Mouse (Mus musculus): Measurements from ENCODE around the gene Sigmar1. TPM values are rescaled to one million over a fixed set of nuclear protein-coding genes. Genes with fewer than 3 reads are reported as not detected.
"Not testable (repeated sequence)": the region's sequence is repeated elsewhere in the genome, so short reads cannot be mapped to it uniquely, and the experiment has no call there.

Gene Sigmar1
- total and polyA plus RNA-seq, 2 experiments from 2014 or later, result 28.4 to 39.7 TPM

DNA sequence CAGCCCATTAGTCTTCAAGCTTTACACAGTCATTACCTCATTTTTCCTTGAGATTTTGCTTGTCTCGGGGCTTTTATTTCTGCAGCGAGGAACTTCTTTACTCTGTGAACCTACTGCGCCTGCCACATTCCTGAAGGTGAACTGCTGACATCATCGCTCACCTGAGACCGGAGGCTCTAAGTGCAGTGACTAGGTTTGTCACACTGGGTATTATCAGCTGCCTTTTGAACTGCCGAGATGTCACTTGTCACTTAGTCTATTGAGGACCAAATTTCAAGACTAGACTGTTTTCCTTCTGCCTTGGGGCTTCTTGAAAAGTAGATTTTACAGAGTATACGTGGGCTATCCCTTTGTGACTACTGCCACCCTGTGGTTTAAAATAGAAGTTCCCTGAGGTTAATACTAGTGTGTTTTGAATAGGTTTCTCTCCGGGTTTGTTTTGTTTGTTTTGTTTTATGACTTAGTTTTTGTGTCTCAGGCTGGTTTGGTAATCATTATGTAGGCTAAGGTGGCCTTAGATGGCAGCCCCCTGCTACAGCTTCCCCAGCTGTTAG lies 47.7 kb downstream of the Sigmar1 start:
- no peaks in the 10 kb centered on the region for H3K36me3 ChIP-seq (ENCODE audit: insufficient read depth)
- H3K9ac ChIP-seq, result no peak overlapping the region
- no peak overlapping the region for H3K27ac ChIP-seq (ENCODE audit: low read depth, low read length)
- H3K27me3 ChIP-seq (ENCODE audit: insufficient read depth, low read length), result no peaks in the 10 kb centered on the region
- H3K4me2 ChIP-seq (ENCODE audit: low read depth), result no peak overlapping the region
- H3K4me1 ChIP-seq (ENCODE audit: insufficient read depth), result peaks cover 22% of the 10 kb centered on the region
- no peaks in the 10 kb centered on the region for H3K9me3 ChIP-seq (ENCODE audit: low read length)
- whole genome bisulfite sequencing, result 36% methylated on average over 8 of the region's 8 CpGs
- TF ChIP-seq CTCF (IDR thresholded peaks at IDR 0.05; ENCODE audit: low read depth), result peak; percentile 79
- ATAC-seq (peak; percentile 63), DNase-seq (peak; percentile 87)
- no peak overlapping the region for H3K4me3 ChIP-seq (ENCODE audit: low read depth, low read length)

- 1% methylated on average over 13 of the region's 13 CpGs for WGBS
- H3K9ac ChIP-seq, result 0 out of 2 replicates have a peak overlapping the region, but pooled peaks have one; percentile 7
These were observed 48.9 kb downstream of the Sigmar1 start for GRCm38 (mm10) chr4:41707011-41707535.

DNA sequence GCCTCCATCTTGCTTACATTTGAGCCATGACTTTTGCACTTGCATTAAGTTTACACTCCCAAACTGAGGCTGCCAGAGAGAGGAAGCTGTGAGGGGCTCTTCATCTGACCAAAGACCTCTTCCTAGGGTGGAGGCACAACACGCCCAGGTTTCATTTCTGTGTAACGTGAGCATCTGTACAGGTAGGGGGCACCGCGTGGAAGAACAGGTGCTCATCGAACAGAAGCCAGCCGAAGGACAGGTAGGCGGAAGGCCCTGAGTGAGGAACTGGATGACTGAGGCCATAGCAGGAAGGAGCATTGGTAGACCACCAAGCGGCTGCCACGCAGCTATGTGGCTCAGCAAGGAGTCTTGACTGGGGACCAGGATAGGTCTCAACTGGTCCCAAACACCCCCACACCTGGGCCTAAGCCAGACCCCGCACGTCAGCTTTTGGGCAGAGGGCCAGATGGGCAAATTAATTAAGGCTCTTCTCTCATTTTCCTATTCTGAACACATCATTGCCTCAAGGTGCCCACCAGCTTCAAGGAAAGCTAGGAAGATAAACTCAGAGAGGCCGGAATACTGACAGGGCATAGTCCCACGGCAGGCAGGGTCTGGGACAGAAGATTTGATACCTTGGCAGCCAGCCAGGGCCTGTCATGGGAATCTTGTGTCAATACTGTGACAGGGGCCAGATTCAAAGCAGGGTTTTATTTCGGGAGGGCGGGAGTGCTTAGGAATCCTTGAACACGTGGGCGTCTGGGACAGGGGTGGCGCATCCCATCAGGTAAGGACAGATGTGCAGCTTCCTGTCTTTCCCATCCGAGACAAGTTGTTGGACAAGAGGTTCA lies 49.8 kb downstream of the Sigmar1 start:
- Histone ChIP-seq H3K4me1 (ENCODE audit: insufficient read depth) (peaks cover 11% of the 10 kb centered on the region), H3K4me2 (ENCODE audit: low read depth) (no peak overlapping the region), H3K36me3 (ENCODE audit: insufficient read depth) (no peaks in the 10 kb centered on the region), H3K9ac (no peak overlapping the region), H3K9me3 (ENCODE audit: low read length) (no peaks in the 10 kb centered on the region), H3K4me3 (ENCODE audit: low read depth, low read length) (no peak overlapping the region), H3K27me3 (ENCODE audit: insufficient read depth, low read length) (no peaks in the 10 kb centered on the region), H3K27ac (ENCODE audit: low read depth, low read length) (no peak overlapping the region)
- WGBS, result 40% methylated on average over 19 of the region's 19 CpGs
- no peak for TF ChIP-seq CTCF (IDR thresholded peaks at IDR 0.05; ENCODE audit: low read depth)
- no peak for ATAC-seq
- DNase-seq, result no peak

More at GRCm38 (mm10) chr4:41707011-41707535, 48.9 kb downstream of the Sigmar1 start:
- no peak overlapping the region for H3K4me3 ChIP-seq (ENCODE audit: low read depth, low read length)
- H3K4me2 ChIP-seq (ENCODE audit: low read depth), result peak overlapping the region; percentile 19
- H3K4me1 ChIP-seq (ENCODE audit: insufficient read depth), result peaks cover 14% of the 10 kb centered on the region
- no peaks in the 10 kb centered on the region for H3K36me3 ChIP-seq (ENCODE audit: insufficient read depth)
- H3K27ac ChIP-seq (ENCODE audit: low read depth, low read length), result 0 out of 2 replicates have a peak overlapping the region, but pooled peaks have one; percentile 50
- ATAC-seq, result peak; percentile 91
- H3K27me3 ChIP-seq (ENCODE audit: insufficient read depth, low read length), result no peaks in the 10 kb centered on the region
- TF ChIP-seq CTCF (IDR thresholded peaks at IDR 0.05; ENCODE audit: low read depth), result peak; percentile 79
- no peaks in the 10 kb centered on the region for H3K9me3 ChIP-seq (ENCODE audit: low read length)
- peak; percentile 85 for DNase-seq

DNA sequence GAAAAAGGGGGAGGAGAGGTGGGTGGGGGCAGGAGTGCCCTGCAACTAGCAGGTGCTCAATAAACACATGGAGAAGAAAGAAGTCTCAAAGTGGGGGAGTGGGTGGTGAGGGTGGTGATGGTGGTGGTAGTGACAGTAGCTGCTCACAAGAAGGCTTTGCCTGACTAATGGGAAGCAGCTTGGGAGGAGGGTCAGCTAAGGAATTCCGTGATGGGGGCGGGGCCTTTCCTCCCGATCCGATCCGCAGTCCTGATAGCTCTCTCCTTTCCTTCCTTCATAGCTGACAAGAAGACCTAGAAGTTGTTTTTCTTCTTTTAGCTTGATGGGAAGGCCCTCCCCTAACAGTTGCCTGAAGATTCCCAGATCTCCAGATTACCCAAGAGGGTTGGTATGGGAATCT lies 51.3 kb downstream of the Sigmar1 start:
- WGBS, result 14% methylated on average over 5 of the region's 5 CpGs
- no peak for DNase-seq
- Histone ChIP-seq H3K36me3 (ENCODE audit: insufficient read depth) (no peaks in the 10 kb centered on the region), H3K27ac (ENCODE audit: low read depth, low read length) (no peak overlapping the region), H3K4me1 (ENCODE audit: insufficient read depth) (peaks cover 11% of the 10 kb centered on the region), H3K4me2 (ENCODE audit: low read depth) (no peak overlapping the region), H3K9me3 (ENCODE audit: low read length) (no peaks in the 10 kb centered on the region), H3K4me3 (ENCODE audit: low read depth, low read length) (no peak overlapping the region), H3K9ac (no peak overlapping the region), H3K27me3 (ENCODE audit: insufficient read depth, low read length) (no peaks in the 10 kb centered on the region)
- ATAC-seq, result no peak
- no peak for TF ChIP-seq CTCF (IDR thresholded peaks at IDR 0.05; ENCODE audit: low read depth)

DNA sequence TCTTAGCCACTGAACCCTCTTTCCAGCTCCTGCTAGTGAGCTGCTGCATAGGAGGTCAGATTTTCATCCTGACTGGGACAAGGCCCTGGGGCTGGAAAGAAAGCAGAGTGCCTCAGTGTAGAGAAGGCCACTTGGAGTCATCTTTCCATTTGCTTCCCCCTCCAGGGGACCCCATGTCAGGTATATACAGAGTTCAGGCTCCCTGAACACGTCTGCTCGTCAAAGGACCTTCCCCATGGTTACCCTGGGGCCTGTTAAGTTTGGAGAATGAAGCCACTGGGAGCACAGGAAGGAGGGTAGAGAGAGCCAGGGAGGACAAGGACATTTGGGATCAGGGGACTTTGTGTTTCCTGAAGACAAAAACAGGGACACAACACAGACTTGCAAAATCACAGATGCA lies 53.7 kb downstream of the Sigmar1 start:
- not testable (repeated sequence) for H3K27ac ChIP-seq (ENCODE audit: low read depth, low read length); H3K4me3 ChIP-seq (ENCODE audit: low read depth, low read length); ATAC-seq; H3K9ac ChIP-seq; H3K36me3 ChIP-seq (ENCODE audit: insufficient read depth); H3K9me3 ChIP-seq (ENCODE audit: low read length); H3K27me3 ChIP-seq (ENCODE audit: insufficient read depth, low read length); DNase-seq; H3K4me2 ChIP-seq (ENCODE audit: low read depth); H3K4me1 ChIP-seq (ENCODE audit: insufficient read depth)
- whole genome bisulfite sequencing, result 82% methylated on average over 2 of the region's 2 CpGs

- WGBS, result 57% methylated on average over 1 of the region's 8 CpGs
- H3K27me3 ChIP-seq (ENCODE audit: insufficient read depth, low read length); H3K4me1 ChIP-seq (ENCODE audit: insufficient read depth); H3K9me3 ChIP-seq (ENCODE audit: low read length); H3K9ac ChIP-seq; H3K36me3 ChIP-seq (ENCODE audit: insufficient read depth); DNase-seq; H3K4me2 ChIP-seq (ENCODE audit: low read depth); ATAC-seq; H3K27ac ChIP-seq (ENCODE audit: low read depth, low read length); H3K4me3 ChIP-seq (ENCODE audit: low read depth, low read length): not testable (repeated sequence)
These were observed 55.7 kb downstream of the Sigmar1 start for GRCm38 (mm10) chr4:41700224-41700623.

GRCm38 (mm10) chr4:41699783-41700182 lies 56.2 kb downstream of the Sigmar1 start, which contains the start of gene Il11ra1:
Gene Il11ra1, plus strand, starts transcription at chr4:41699989.
- not testable (repeated sequence) for H3K4me1 ChIP-seq (ENCODE audit: insufficient read depth); DNase-seq; H3K9me3 ChIP-seq (ENCODE audit: low read length); H3K4me2 ChIP-seq (ENCODE audit: low read depth); H3K27me3 ChIP-seq (ENCODE audit: insufficient read depth, low read length); H3K9ac ChIP-seq; ATAC-seq; H3K27ac ChIP-seq (ENCODE audit: low read depth, low read length); H3K36me3 ChIP-seq (ENCODE audit: insufficient read depth); H3K4me3 ChIP-seq (ENCODE audit: low read depth, low read length)
- WGBS, result 90% methylated on average over 10 of the region's 10 CpGs

- not testable (repeated sequence) for H3K4me3 ChIP-seq (ENCODE audit: low read depth, low read length); H3K36me3 ChIP-seq (ENCODE audit: insufficient read depth); H3K27me3 ChIP-seq (ENCODE audit: insufficient read depth, low read length); ATAC-seq; H3K4me2 ChIP-seq (ENCODE audit: low read depth); H3K4me1 ChIP-seq (ENCODE audit: insufficient read depth); H3K27ac ChIP-seq (ENCODE audit: low read depth, low read length); H3K9ac ChIP-seq; H3K9me3 ChIP-seq (ENCODE audit: low read length); DNase-seq
- WGBS, result 14% methylated on average over 21 of the region's 32 CpGs
These were observed 57.4 kb downstream of the Sigmar1 start for GRCm38 (mm10) chr4:41698421-41699016.
